8 mouse cellular contexts compared by ENCODE assay signal in genomic region chr6:57691467-57692261, GRCm38 (mm10). TPM values are rescaled to one million over a fixed set of nuclear protein-coding genes. Genes with fewer than 3 reads are reported as not detected.
DNase-seq lines count a peak whose midpoint lies in the region; ATAC-seq lines count a peak whose summit lies in the region.

Pyurf (minus strand) TSS chr6:57692078.

- no peaks in the 10 kb centered on the region for H3K9me3 ChIP-seq in hindbrain, embryonic 11.5 days (ENCODE audit: control insufficient read depth, low read length)

- peak; percentile 91 for DNase-seq in MN1 (ENCODE audit: low spot score)
- DNase-seq in cerebellum, adult 9-11 months: peak; percentile 91
- peak; percentile 79 to 89 for DNase-seq in frontal cortex, adult 2 months (ENCODE audit: extremely low spot score in 1 of 2, low spot score in 1 of 2)
- DNase-seq in hindbrain, embryonic 11.5 days (ENCODE audit: low spot score): peak; percentile 87
- DNase-seq in layer of hippocampus, postnatal 10 days (ENCODE audit: low spot score in 2 of 2): peak; percentile 73 to 82
- peak; percentile 92 for DNase-seq in lung, postnatal 10 days
- DNase-seq in ovary, postnatal 36 days (ENCODE audit: low spot score): peak; percentile 79
- peak; percentile 87 for DNase-seq in thymus, postnatal 25 days

- H3K36me3 ChIP-seq in hindbrain, embryonic 11.5 days (ENCODE audit: control insufficient read depth, insufficient read depth, low read length): no peaks in the 10 kb centered on the region

- ATAC-seq in hindbrain, embryonic 11.5 days (ENCODE audit: low FRiP score): peak; percentile 99

- peak within 1 kb of the TSS; percentile 89 for H3K27ac ChIP-seq in hindbrain, embryonic 11.5 days (ENCODE audit: low read depth, low read length)

- H3K4me3 ChIP-seq in hindbrain, embryonic 11.5 days (ENCODE audit: low read depth, low read length): peak within 1 kb of the TSS; percentile 68

- peak within 1 kb of the TSS; percentile 79 for H3K9ac ChIP-seq in hindbrain, embryonic 11.5 days (ENCODE audit: low read depth, low read length)

- peak within 1 kb of the TSS; percentile 66 for H3K4me2 ChIP-seq in hindbrain, embryonic 11.5 days (replicated peaks; ENCODE audit: low read depth, low read length)

- no peaks in the 10 kb centered on the region for H3K4me1 ChIP-seq in hindbrain, embryonic 11.5 days (replicated peaks; ENCODE audit: control insufficient read depth, insufficient read depth, low read length)

- under 1% methylated on average over 46 of the region's 52 CpGs for WGBS in hindbrain, embryonic 11.5 days

- no peaks in the 10 kb centered on the region for H3K27me3 ChIP-seq in hindbrain, embryonic 11.5 days (ENCODE audit: control insufficient read depth, insufficient read depth, low read length)

RNA-seq across cellular contexts. Expression of gene Pyurf, which starts in this region (rescaled TPM):
- 18.4 and 20.3 TPM in 2 replicates for polyA plus RNA-seq in frontal cortex, adult 2 months (2012; rRNA removed)
- 15.8 and 18.2 TPM in 2 replicates for polyA plus RNA-seq in hindbrain, embryonic 11.5 days (2014; fragmentation: Nextera tagmentation; extraction: Ambion mirVana)
- total RNA-seq in layer of hippocampus, postnatal 10 days (2021): 1 to 10 TPM; 6.4 to 7.0 TPM

Comparison
In these comparisons a context has a peak if more than half of its experiments do, and no peak if none do; other contexts are left out.
1. Peak in every context shown above with its lines: DNase-seq, ATAC-seq, H3K4me3 ChIP-seq and H3K27ac ChIP-seq.